Mouse (Mus musculus) spleen, postnatal 36 days (tissue): ENCODE measurements around the gene Tmsb10.

Experiments
- DNase-seq, 2 experiments: peaks; one replicate each; pipeline ENCODE4 v3.0.0; 2022; ENCODE audit warnings: low spot score in 2 of 2, mixed read lengths in 1 of 2

Tmsb10 gene

GRCm38 (mm10) chr6:72911261-72911660 lies 47.3 kb downstream of the Tmsb10 start:
- no peak for DNase-seq
